Mouse (Mus musculus) liver, embryonic 14.5 days (tissue): ENCODE data around the gene Fosl1.

Source experiments
- CTCF ChIP-seq: IDR thresholded peaks from 2 replicates; pipeline ENCODE4 v1.5.1; 2016; ENCODE audit warnings: antibody characterized with exemption, low read depth, control low read depth
- EP300 ChIP-seq: IDR thresholded peaks from 2 replicates; pipeline ENCODE4 v1.6.1; 2016; ENCODE audit warnings: antibody characterized with exemption, low read depth

DNA sequence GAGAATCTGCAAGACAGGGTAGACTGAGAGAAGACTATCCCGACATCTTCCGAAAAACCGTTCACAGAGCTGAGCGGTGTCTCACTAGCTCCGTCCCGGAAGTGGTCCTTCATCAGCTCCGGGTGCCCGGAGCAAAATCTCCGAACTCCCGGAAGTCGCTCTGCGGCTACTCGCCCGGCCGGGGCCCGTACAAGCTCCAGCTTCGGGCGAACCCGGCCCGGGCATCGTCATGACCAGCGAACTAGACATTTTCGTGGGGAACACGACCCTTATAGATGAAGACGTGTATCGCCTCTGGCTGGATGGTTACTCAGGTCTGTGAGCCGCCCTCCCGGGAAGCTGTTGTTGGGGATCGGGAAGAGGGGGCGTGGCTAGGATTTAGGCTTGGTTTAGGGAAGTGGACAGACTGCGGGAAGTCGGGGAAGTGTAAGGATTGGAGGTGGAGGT, 13.1 kb downstream of the Fosl1 start, which contains the start of gene Fibp:
- TF ChIP-seq CTCF (no peak), EP300 (no peak)
